Comparison of ENCODE assay signal across 12 mouse cellular contexts in the genomic region with DNA sequence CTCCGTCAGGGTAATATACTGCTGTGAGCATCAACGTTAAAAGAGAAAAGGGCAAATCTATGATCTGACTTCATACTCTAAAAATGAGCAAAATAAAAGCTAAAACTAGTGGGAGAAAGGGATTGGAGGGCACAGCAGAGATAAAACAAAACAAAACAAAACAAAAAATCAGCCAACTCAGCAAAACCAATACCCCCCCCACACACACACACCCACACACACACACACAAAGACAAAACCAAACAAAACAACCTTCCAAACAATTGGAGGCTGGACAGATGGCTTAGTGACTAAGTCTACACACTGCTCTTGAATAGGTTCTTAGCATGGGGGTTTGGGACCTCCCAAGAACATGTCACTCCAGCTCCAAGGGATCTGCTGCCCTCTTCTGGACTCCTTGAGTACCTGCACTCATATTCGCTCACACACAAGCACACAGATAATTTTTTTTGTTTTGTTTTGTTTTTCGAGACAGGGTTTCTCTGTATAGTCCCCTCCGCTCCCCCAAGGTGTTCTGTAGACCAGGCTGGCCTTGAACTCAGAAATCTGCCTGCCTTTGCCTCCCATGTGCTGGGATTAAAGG.
A peak's percentile ranks its signal among the peaks of the same experiment; 100 is the strongest.
DNase-seq lines count a peak whose midpoint lies in the region; TF ChIP-seq lines count a peak whose summit lies in the region.
"Had no signal": no experiment of that assay in that cellular context is flagged by ENCODE, and none has a peak within 500 bp of the region (broad histone marks: within the 10 kb centered on the region; RNA-seq: fewer than 3 reads in every experiment).

No protein-coding gene starts in this region.

- no peaks in the 10 kb centered on the region for H3K4me1 ChIP-seq in CH12.LX (ENCODE audit: control insufficient read depth in 1 of 2, insufficient read depth in 2 of 2)

- H3K4me3 ChIP-seq in gastrocnemius, adult 2 months: no peak overlapping the region
- no peak overlapping the region for H3K4me3 ChIP-seq in left cerebral cortex, adult 2 months
- H3K4me3 ChIP-seq in CH12.LX (replicated peaks in 1 of 3; ENCODE audit: low read depth in 2 of 3, low read length in 2 of 3, poor library complexity in 1 of 3): no peak overlapping the region
- H3K4me3 ChIP-seq: forebrain, embryonic 12.5 days; liver, embryonic 12.5 days had no signal

- H3K9me3 ChIP-seq in CH12.LX (replicated peaks; ENCODE audit: low read length): peaks cover 46% of the 10 kb centered on the region
- H3K9me3 ChIP-seq: liver, embryonic 12.5 days had no signal

- no peaks in the 10 kb centered on the region for H3K79me2 ChIP-seq in CH12.LX (replicated peaks; ENCODE audit: control insufficient read depth, extremely low read depth, insufficient read depth, poor library complexity, severe bottlenecking)

- no peak for DNase-seq in gastrocnemius, adult 2 months
- DNase-seq in gastrocnemius, postnatal 4 days (ENCODE audit: low spot score in 2 of 2): no peak
- DNase-seq in left cerebral cortex, adult 2 months (ENCODE audit: extremely low spot score in 1 of 2, low spot score in 2 of 2): no peak
- DNase-seq in left cerebral cortex, postnatal 14 days (ENCODE audit: low spot score in 2 of 2): no peak
- peak; percentile 2 for DNase-seq in CH12.LX (ENCODE audit: extremely low read depth)
- DNase-seq in ZHBTc4 (ENCODE audit: low read depth, low spot score): peak; percentile 84
- DNase-seq in urinary bladder, adult 18-20 months (ENCODE audit: low spot score in 2 of 2): no peak
- DNase-seq in kidney, postnatal 25 days: no peak
- DNase-seq: cerebellum, adult 18-20 months; heart, postnatal 14 days had no signal

- no peaks in the 10 kb centered on the region for H3K36me3 ChIP-seq in CH12.LX (replicated peaks in 1 of 2; ENCODE audit: control insufficient read depth in 1 of 2, insufficient read depth in 1 of 2, low read length in 1 of 2)
- H3K36me3 ChIP-seq: forebrain, embryonic 12.5 days; liver, embryonic 12.5 days had no signal

- H3K9ac ChIP-seq in CH12.LX (ENCODE audit: insufficient read depth, low read depth): no peak overlapping the region
- H3K9ac ChIP-seq: forebrain, embryonic 12.5 days; liver, embryonic 12.5 days had no signal

- TF ChIP-seq CTCF in gastrocnemius, adult 2 months (IDR thresholded peaks at IDR 0.05): 0 out of 2 replicates have a peak, but pooled peaks have one; percentile 2
- peak; percentile 14 for TF ChIP-seq CTCF in left cerebral cortex, adult 2 months (IDR thresholded peaks at IDR 0.05)
- TF ChIP-seq CTCF in CH12.LX (conservative IDR thresholded peaks at IDR 0.05 in 1 of 2, IDR thresholded peaks at IDR 0.05 in 1 of 2; ENCODE audit: low read depth in 2 of 2, low read length in 2 of 2): no peak

- in situ Hi-C loops in CH12.LX (cut with MboI; ENCODE audit: low pct_ligation_motif_present, low pct_unique_long_range_greater_than_20kb, low sequenced_read_pairs): no loop called here

- no peak overlapping the region for H3K4me2 ChIP-seq in CH12.LX (ENCODE audit: insufficient read depth, low read depth, poor library complexity, severe bottlenecking)
- H3K4me2 ChIP-seq: liver, embryonic 12.5 days had no signal

- H3K27ac ChIP-seq in gastrocnemius, adult 2 months: no peak overlapping the region
- no peak overlapping the region for H3K27ac ChIP-seq in left cerebral cortex, adult 2 months
- no peak overlapping the region for H3K27ac ChIP-seq in CH12.LX (ENCODE audit: insufficient read depth, low read depth)
- H3K27ac ChIP-seq: liver, embryonic 12.5 days had no signal

- dilution Hi-C loops in CH12.LX (cut with MboI; ENCODE audit: extremely low pct_ligation_motif_present, extremely low pct_unique_long_range_greater_than_20kb, low sequenced_read_pairs): no loop called here

- no peak for TF ChIP-seq POLR2A in CH12.LX (IDR thresholded peaks at IDR 0.05; ENCODE audit: low read depth, low read length)

- TF ChIP-seq EP300 in CH12.LX (IDR thresholded peaks at IDR 0.05; ENCODE audit: low read length): no peak

- intact Hi-C loops in gastrocnemius, adult 2 months (cut with DNase I): no loop called here
- intact Hi-C loops in left cerebral cortex, adult 2 months (cut with DNase I): no loop called here
- intact Hi-C loops in left cerebral cortex, postnatal 14 days (cut with DNase I): no loop called here

- no peak; the same call in 1 of the 2 replicates for TF ChIP-seq RAD21 in CH12.LX (IDR thresholded peaks at IDR 0.05; ENCODE audit: low read depth, low read length)

- H3K27me3 ChIP-seq in CH12.LX (replicated peaks): no peaks in the 10 kb centered on the region
- H3K27me3 ChIP-seq: forebrain, embryonic 12.5 days had no signal

TF ChIP-seq in CH12.LX, 34 proteins besides CTCF, POLR2A, EP300 and RAD21:
- TF ChIP-seq JUND (conservative IDR thresholded peaks at IDR 0.05; ENCODE audit: low read depth, low read length): no peak
- no peak for TF ChIP-seq MAFK (IDR thresholded peaks at IDR 0.05; ENCODE audit: insufficient replicate concordance, low read length)
- TF ChIP-seq E2F4 (IDR thresholded peaks at IDR 0.05; ENCODE audit: insufficient replicate concordance, low read depth, low read length): no peak
- no peak for TF ChIP-seq MAZ (IDR thresholded peaks at IDR 0.05; ENCODE audit: low read depth, low read length)
- no peak for TF ChIP-seq MEF2A (IDR thresholded peaks at IDR 0.05; ENCODE audit: borderline replicate concordance, low read depth, low read length)
- TF ChIP-seq POLR2AphosphoS2 (IDR thresholded peaks at IDR 0.05; ENCODE audit: low read depth, low read length): no peak
- TF ChIP-seq IRF4 (IDR thresholded peaks at IDR 0.05; ENCODE audit: low read depth, low read length): no peak
- no peak for TF ChIP-seq PAX5 (IDR thresholded peaks at IDR 0.05; ENCODE audit: low read length)
- no peak for TF ChIP-seq GABPA (IDR thresholded peaks at IDR 0.05; ENCODE audit: insufficient replicate concordance, low read depth, low read length)
- TF ChIP-seq ETS1 (conservative IDR thresholded peaks at IDR 0.05; ENCODE audit: low read depth, low read length): no peak
- no peak for TF ChIP-seq KAT2A (IDR thresholded peaks at IDR 0.05; ENCODE audit: insufficient replicate concordance, low read length)
- TF ChIP-seq TCF12 (IDR thresholded peaks at IDR 0.05; ENCODE audit: low read depth, low read length): no peak
- no peak for TF ChIP-seq MYC (IDR thresholded peaks at IDR 0.05; ENCODE audit: low read depth, low read length)
- TF ChIP-seq BHLHE40 (IDR thresholded peaks at IDR 0.05; ENCODE audit: low read depth, low read length): no peak
- no peak for TF ChIP-seq ZMIZ1 (IDR thresholded peaks at IDR 0.05; ENCODE audit: low read depth, low read length)
- TF ChIP-seq NELFE (IDR thresholded peaks at IDR 0.05; ENCODE audit: low read depth, low read length): no peak
- no peak for TF ChIP-seq ZC3H11A (IDR thresholded peaks at IDR 0.05; ENCODE audit: low read depth, low read length)
- no peak for TF ChIP-seq RCOR1 (conservative IDR thresholded peaks at IDR 0.05; ENCODE audit: low read depth, low read length)
- no peak for TF ChIP-seq ZNF384 (IDR thresholded peaks at IDR 0.05; ENCODE audit: low read depth, low read length)

Comparison
In these comparisons a context has a peak if more than half of its experiments do, and no peak if none do; other contexts are left out.
1. DNase-seq: peak in CH12.LX (single experiment) and ZHBTc4 (single experiment); none in gastrocnemius, adult 2 months (single experiment), gastrocnemius, postnatal 4 days (0 of 2), left cerebral cortex, adult 2 months (0 of 2), left cerebral cortex, postnatal 14 days (0 of 2), urinary bladder, adult 18-20 months (0 of 2) and kidney, postnatal 25 days (0 of 2).
2. CTCF ChIP-seq: peak in gastrocnemius, adult 2 months (single experiment) and left cerebral cortex, adult 2 months (single experiment); none in CH12.LX (0 of 2).